Mouse (Mus musculus) lung, adult 2 months (tissue): ENCODE measurements around the gene Gm42372. TPM values are rescaled to one million over a fixed set of nuclear protein-coding genes. Genes with fewer than 3 reads are reported as not detected.
A peak's percentile ranks its signal among the peaks of the same experiment; 100 is the strongest.

ENCODE experiments used
- DNase-seq: peaks from one replicate; pipeline ENCODE4 v3.0.0; 2022
- H3K4me1 ChIP-seq: fragments of 200-500 bp; 2 replicates; pipeline ENCODE4 v1.6.1; 2011; ENCODE audit warnings: low read length; ENCODE audit not compliant: control insufficient read depth, insufficient read depth
- H3K4me3 ChIP-seq: fragments of 200-500 bp; replicated peaks from 2 replicates; pipeline ENCODE3; 2011; ENCODE audit warnings: low read depth, mild to moderate bottlenecking, control low read depth, low read length; ENCODE audit errors: extremely low read depth
- CTCF ChIP-seq: fragments of 200-500 bp; IDR thresholded peaks from 2 replicates; pipeline ENCODE4 v1.5.1; 2011; ENCODE audit warnings: mild to moderate bottlenecking, low read length, control low read depth; ENCODE audit not compliant: insufficient read depth
- POLR2A ChIP-seq: fragments of 200-500 bp; IDR thresholded peaks from 2 replicates; pipeline ENCODE4 v1.6.1; 2011; ENCODE audit warnings: low read depth, mild to moderate bottlenecking, control low read depth, low read length, borderline replicate concordance; ENCODE audit errors: extremely low read depth
- WGBS: fragments of 180-500 bp; shearing (Covaris S2); methylation state at CpG from one replicate; pipeline ENCODE4 v1.1.7; 2018; 5-methylcytosine and 5-hydroxymethylcytosine counted together
- polyA plus RNA-seq: library from polyadenylated mRNA; depleted of rRNA; stranded (reverse); fragments of >200 nt; gene quantifications from 2 replicates; pipeline ENCODE4 v1.2.3, GENCODE M21; 2012

Gm42372 gene
- polyA plus RNA-seq, 1 experiment, result 0.04 TPM

DNA sequence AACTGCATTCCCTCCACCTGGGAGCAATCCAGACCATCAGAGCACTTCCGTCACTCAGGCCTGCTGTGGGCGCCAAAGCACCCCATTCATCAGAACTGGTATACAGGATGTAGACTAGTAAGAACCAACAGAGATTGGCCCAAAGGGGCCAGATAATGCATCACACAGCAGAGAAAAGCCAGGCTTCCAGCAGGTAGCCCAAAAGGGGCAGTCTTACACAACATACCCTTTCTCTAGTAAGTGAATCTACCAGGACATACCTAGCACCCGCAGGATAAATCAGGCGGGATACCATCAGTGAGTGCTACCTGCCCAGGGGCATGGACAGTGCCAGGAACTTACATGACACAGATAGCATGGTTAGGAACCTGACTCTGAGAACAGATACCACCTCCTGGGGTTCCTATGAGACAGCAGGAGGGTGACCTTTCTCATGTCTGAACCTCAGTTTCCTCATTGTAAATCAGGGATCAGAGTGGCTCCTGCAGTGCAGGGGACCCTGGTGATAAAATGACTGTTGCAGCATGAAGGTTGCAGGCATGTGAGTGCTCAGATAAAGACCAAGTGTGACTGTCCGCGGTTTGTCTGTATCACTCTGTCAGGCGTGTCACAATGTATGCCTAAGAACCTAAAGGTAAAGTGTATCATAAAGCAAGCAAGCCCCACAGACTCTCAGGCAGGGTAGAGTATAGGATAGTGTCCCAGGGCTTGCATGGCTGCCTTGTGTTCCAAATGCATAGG lies 36.7 kb downstream of the Gm42372 start:
- no peak overlapping the region for H3K4me3 ChIP-seq
- TF ChIP-seq CTCF, result no peak
- TF ChIP-seq POLR2A, result no peak
- H3K4me1 ChIP-seq, result peaks cover 9% of the 10 kb centered on the region
- DNase-seq, result no peak
- 77% methylated on average over 7 of the region's 7 CpGs for WGBS

DNA sequence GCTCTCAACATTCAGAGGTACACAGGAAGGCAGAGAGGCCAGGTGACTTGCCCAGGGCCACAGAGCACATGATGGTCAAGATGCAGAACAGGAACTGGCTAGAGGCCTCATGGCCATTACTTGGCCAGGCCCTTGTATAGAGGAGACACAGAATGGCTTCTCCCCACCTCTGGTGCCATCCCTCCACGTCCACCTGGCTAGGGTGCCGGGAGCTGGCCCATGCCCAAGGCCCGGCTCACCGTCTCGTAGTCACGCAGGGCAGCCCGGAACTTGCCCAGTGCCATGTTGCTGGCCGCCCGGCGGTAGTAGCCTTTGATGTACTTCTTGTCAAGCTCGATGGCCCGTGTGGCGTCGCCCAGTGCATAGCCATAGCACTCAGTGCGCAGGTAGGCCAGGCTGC lies 39.3 kb downstream of the Gm42372 start:
- 96% methylated on average over 15 of the region's 15 CpGs for WGBS
- Histone ChIP-seq H3K4me1 (peaks cover 19% of the 10 kb centered on the region), H3K4me3 (no peak overlapping the region)
- TF ChIP-seq POLR2A (no peak), CTCF (no peak)
- no peak for DNase-seq

DNA sequence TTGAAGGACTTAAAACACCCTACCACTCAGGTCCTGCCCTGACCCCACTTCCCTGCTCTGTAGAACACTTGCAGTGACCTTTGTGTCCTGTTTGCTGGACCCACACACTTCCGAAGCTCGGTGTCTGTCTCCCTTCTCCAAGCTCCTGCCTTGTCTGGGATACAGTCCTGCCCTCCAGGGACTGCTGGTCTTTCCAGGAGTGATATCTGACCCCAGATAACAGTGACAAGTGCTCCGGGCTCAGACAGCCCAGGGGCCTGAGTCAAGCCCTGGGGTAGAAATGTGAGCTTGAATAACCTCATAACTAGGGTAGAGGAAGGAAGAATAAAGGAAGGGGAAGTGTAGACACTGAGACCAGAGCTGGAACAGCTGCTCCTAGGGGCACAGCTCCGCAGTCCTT lies 40.8 kb downstream of the Gm42372 start:
- H3K4me3 ChIP-seq, result no peak overlapping the region
- peaks cover 16% of the 10 kb centered on the region for H3K4me1 ChIP-seq
- 30% methylated on average over 4 of the region's 4 CpGs for WGBS
- DNase-seq, result no peak
- TF ChIP-seq POLR2A (no peak), CTCF (no peak)

DNA sequence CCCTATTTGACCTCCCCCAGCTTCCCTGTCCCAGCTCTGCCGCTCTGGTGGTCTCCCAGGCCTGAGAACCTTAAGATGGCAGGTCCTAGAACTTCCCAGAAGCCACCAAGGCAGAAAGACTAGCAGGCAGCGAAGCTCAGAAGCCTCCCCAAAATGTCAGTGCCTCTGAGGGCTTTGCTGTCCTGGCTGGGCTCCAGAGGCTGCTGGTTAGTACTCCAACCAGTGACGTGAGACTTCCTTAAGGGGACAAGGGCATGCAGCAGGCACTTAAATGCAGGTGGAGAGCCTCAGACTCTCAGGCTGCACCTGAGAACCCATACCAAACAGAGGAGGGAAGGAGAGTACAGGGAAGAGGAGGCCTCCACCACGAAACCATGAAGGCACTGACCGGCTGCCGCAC lies 41.3 kb downstream of the Gm42372 start:
- WGBS, result 46% methylated on average over 6 of the region's 6 CpGs
- Histone ChIP-seq H3K4me1 (peaks cover 16% of the 10 kb centered on the region), H3K4me3 (no peak overlapping the region)
- TF ChIP-seq POLR2A, result peak; percentile 43; the same call in 1 of the 2 replicates
- no peak for TF ChIP-seq CTCF
- DNase-seq, result peak; percentile 54

DNA sequence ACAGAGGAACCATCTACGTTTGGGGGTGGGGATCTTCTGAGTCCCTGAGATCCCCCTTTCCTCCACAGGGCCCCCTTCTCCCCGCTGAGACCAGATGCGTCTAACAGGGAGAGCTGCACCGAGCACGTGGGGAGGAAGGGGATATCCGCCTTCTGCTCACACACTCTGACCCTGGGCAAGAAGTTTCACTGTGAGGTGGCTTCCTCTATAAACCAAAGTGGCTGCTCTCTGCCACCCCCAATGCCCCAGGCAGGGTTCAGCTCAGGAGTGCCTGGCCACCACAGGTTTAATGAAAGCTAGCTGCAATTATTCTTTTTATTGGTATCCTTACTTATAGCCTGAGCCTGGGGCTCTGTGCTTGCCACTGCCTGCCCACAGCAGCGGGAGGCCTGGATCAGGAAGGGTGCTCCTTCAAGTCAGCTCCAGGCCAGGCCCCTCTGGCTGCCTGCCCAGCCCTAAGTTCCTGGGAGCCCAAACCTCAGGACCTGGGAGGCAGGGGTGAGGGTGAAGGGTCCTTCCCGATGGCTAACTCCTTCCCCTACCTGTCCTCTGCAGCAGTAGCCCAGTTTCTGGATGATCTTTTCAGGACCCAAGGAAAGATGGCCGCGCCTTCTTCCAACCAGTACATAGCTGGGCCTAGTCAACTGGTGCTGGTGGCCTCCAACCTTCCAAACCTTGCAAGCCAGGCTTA lies 42.1 kb downstream of the Gm42372 start:
- 38% methylated on average over 10 of the region's 10 CpGs for WGBS
- peak; percentile 30 for DNase-seq
- Histone ChIP-seq H3K4me3 (no peak overlapping the region), H3K4me1 (peaks cover 16% of the 10 kb centered on the region)
- no peak for TF ChIP-seq POLR2A
- TF ChIP-seq CTCF, result no peak

DNA sequence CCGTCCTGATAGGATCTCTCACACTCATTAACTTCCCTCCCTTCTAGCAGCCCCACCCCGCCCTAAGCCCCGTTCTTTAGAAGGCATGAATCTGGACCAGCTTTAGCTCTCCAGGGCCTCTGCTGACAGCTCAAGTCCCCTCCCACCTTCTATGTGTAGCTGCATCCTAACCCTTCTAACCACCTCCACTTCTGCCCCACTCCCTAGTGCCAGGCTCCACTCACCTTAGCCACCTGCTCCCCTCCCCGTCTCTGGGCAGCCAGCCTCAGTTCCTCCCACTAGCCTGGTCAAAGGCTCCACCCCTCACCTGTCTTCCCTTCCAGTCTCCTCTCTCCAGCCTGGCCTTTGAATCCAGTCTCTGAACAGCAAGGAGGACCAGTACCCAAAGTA lies 42.6 kb downstream of the Gm42372 start:
- WGBS, result 42% methylated on average over 4 of the region's 4 CpGs
- no peak for DNase-seq
- no peak overlapping the region for H3K4me3 ChIP-seq

DNA sequence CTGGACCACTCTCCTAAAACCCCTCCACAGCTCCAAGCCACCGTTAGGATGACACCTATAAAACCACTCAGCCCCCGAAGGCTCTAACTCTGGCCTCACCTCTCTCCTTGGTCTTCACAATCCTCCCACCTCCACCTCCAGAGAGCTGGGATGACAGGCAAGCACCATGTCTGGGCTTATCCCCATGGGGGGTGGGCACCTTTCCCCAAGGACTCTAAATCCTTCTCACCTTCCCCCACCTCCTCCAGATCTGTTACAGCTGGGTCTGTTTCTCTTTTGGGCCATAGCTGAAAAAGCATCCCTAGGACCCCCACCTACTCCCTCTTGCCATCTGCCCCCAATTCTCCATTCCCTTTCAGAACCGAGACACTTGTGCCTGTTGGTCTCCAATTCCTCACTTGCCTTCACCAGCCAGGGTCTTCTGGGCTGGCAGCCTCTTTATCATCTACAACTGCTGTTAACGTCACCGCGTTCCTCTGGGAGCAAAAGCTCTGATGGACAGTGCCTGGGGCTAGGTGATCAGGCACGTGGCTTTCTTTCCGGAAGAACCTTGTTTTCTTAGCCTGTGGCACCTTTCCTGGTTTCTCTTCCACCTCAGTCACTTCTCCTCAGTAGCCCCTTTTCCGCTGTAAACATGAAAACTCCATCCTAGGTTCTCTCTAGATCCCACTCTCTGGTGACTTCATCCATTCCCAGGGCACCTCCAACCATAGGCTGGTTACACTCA lies 43.2 kb downstream of the Gm42372 start:
- DNase-seq, result no peak
- 63% methylated on average over 9 of the region's 9 CpGs for WGBS
- H3K4me3 ChIP-seq, result no peak overlapping the region
- TF ChIP-seq POLR2A (no peak), CTCF (no peak)
- H3K4me1 ChIP-seq, result peaks cover 16% of the 10 kb centered on the region

More for the DNA sequence above, 42.6 kb downstream of the Gm42372 start:
- peaks cover 16% of the 10 kb centered on the region for H3K4me1 ChIP-seq
- no peak for TF ChIP-seq POLR2A
- no peak for TF ChIP-seq CTCF

DNA sequence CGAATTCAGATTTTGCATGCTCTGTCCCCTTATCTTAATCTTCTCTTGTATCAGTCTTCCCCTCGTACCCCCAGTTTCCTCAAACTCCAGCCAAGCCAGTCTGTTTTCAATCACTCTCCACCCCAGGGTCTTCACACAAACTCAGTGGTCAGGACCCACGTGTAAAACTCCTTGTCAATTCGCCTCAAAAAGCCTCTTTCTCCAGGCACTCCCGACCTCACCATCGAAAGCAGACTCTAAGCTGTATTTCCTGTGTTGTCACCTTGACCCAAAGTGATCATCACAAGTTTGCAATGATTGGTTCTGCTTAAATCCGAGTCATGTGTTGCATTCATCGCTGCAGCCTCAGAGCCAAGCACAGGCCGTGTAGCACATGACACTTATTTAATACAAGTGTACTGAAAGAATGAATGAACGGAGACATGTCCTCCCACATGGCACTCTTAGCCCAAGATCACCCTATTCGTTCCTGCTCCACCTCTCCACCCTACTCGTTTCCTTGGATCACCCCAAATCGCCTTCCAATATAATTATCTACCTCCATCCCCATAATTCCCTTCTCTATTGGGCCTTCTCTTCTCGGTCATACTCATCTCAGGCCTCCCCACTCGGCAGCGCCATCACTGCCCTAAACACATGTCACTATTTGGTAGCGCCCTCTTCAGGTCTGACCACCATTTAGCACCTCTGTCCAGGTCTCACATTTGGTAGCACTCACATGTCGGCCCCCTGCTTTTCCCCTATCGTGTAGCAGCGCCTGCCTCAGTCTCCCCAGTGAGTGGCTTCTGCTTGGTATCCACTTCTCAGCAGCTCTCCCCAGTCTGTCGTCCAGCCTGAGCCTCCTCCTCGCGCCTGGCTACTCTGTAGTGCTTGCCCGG lies 44.1 kb downstream of the Gm42372 start:
- Histone ChIP-seq H3K4me3 (peak overlapping the region; percentile 98), H3K4me1 (peaks cover 16% of the 10 kb centered on the region)
- TF ChIP-seq POLR2A (no peak), CTCF (peak; percentile 42; the same call in 1 of the 2 replicates)
- 3% methylated on average over 24 of the region's 24 CpGs for WGBS
- DNase-seq, result no peak
